Mouse (Mus musculus) heart, embryonic 10.5 days (tissue): Measurements from ENCODE around the gene Scnm1. TPM values are rescaled to one million over a fixed set of nuclear protein-coding genes. Genes with fewer than 3 reads are reported as not detected.
"Not testable (repeated sequence)": the region's sequence is repeated elsewhere in the genome, so short reads cannot be mapped to it uniquely, and the experiment has no call there.

Source experiments
- DNase-seq: peaks from one replicate; pipeline ENCODE4 v3.0.0-alpha.2; 2017; ENCODE audit warnings: low spot score
- H3K27ac ChIP-seq: fragments of 300-500 bp; sonication (generic); 2 replicates; pipeline ENCODE4 v1.5.1; 2016; ENCODE audit warnings: mild to moderate bottlenecking
- H3K27me3 ChIP-seq: fragments of 300-500 bp; sonication (generic); 2 replicates; pipeline ENCODE4 v1.6.1; 2016; ENCODE audit warnings: mild to moderate bottlenecking; ENCODE audit not compliant: poor library complexity, insufficient read depth, severe bottlenecking
- H3K36me3 ChIP-seq: fragments of 300-500 bp; sonication (generic); 2 replicates; pipeline ENCODE4 v1.6.1; 2016; ENCODE audit warnings: mild to moderate bottlenecking, moderate library complexity
- H3K4me1 ChIP-seq: fragments of 300-500 bp; sonication (generic); 2 replicates; pipeline ENCODE4 v1.6.1; 2016; ENCODE audit warnings: mild to moderate bottlenecking
- H3K4me3 ChIP-seq: fragments of 300-500 bp; sonication (generic); 2 replicates; pipeline ENCODE4 v1.5.1; 2016; ENCODE audit warnings: mild to moderate bottlenecking, moderate library complexity
- H3K9me3 ChIP-seq: fragments of 300-500 bp; sonication (generic); 2 replicates; pipeline ENCODE4 v1.6.1; 2016; ENCODE audit warnings: mild to moderate bottlenecking, moderate library complexity
- WGBS: fragments of 180-500 bp; shearing (Covaris S2); methylation state at CpG from one replicate; pipeline ENCODE4 v1.1.7; 2016; 5-methylcytosine and 5-hydroxymethylcytosine counted together
- polyA plus RNA-seq: library from polyadenylated mRNA; unstranded; fragments of >200 nt; fragmentation: Nextera tagmentation; extraction: Ambion mirVana; gene quantifications from 2 replicates; pipeline ENCODE4 v1.2.1, GENCODE M21; 2016

The Scnm1 gene
- polyA plus RNA-seq, 1 experiment from 2014 or later, result 60.9 TPM

DNA sequence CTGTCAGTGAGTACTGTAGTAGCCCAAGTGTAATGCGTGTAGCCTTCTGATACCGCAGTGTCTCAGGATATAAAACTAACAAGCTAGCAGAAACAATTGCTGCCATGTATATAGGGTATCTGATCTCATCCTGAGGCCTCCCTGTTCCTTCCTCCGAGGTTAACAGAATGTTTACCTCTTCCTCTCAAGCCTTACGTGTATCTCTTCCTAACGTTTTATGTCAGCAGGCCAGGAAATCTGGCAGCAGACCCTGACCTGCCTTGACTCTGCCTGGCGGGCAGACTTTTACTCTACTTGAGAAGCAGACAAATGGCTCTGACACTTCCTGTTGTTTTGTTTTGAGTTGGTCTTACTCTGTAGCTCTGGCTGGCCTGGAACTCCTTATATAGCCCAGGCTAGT lies 12.2 kb downstream of the Scnm1 start:
- no peaks in the 10 kb centered on the region for H3K9me3 ChIP-seq
- peaks cover 4% of the 10 kb centered on the region; the same call in 1 of the 2 replicates for H3K4me1 ChIP-seq
- WGBS, result 63% methylated on average over 6 of the region's 6 CpGs
- no peaks in the 10 kb centered on the region for H3K27me3 ChIP-seq
- H3K27ac ChIP-seq, result no peak overlapping the region
- H3K36me3 ChIP-seq, result peaks cover 55% of the 10 kb centered on the region
- no peak for DNase-seq
- H3K4me3 ChIP-seq, result no peak overlapping the region

DNA sequence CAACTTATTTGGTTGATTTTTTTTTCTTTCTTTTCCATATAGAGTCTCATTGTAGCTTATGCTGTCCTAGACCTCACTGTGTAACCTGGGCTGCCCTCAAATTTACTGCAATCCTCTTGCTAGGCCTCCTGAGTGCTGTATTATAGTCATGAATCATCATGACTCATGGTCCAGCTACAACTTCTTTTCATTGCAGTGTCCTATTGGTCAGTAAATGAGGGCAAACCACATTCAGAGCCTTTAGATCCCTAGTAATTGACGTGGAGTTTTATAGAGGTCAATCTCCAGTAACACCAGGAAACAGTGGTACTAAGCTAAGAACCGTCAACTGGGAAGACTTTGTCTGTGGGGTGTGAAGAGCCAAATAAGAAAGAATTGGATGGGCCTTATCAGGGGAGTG lies 16.1 kb downstream of the Scnm1 start:
- peaks cover 75% of the 10 kb centered on the region for H3K36me3 ChIP-seq
- H3K9me3 ChIP-seq, result no peaks in the 10 kb centered on the region
- no peak overlapping the region for H3K27ac ChIP-seq
- WGBS, result 79% methylated on average over 2 of the region's 2 CpGs
- no peaks in the 10 kb centered on the region for H3K27me3 ChIP-seq
- no peak overlapping the region for H3K4me3 ChIP-seq
- no peak for DNase-seq
- peaks cover under 1% of the 10 kb centered on the region; the same call in 1 of the 2 replicates for H3K4me1 ChIP-seq

GRCm38 (mm10) chr3:95112760-95113159 lies 21.1 kb downstream of the Scnm1 start:
- DNase-seq, result no peak
- Histone ChIP-seq H3K4me1 (peaks cover 11% of the 10 kb centered on the region; the same call in 1 of the 2 replicates), H3K36me3 (peaks cover 26% of the 10 kb centered on the region), H3K9me3 (no peaks in the 10 kb centered on the region), H3K27me3 (no peaks in the 10 kb centered on the region), H3K27ac (no peak overlapping the region), H3K4me3 (0 out of 2 replicates have a peak overlapping the region, but pooled peaks have one; percentile 79)
- WGBS, result 97% methylated on average over 1 of the region's 1 CpGs

DNA sequence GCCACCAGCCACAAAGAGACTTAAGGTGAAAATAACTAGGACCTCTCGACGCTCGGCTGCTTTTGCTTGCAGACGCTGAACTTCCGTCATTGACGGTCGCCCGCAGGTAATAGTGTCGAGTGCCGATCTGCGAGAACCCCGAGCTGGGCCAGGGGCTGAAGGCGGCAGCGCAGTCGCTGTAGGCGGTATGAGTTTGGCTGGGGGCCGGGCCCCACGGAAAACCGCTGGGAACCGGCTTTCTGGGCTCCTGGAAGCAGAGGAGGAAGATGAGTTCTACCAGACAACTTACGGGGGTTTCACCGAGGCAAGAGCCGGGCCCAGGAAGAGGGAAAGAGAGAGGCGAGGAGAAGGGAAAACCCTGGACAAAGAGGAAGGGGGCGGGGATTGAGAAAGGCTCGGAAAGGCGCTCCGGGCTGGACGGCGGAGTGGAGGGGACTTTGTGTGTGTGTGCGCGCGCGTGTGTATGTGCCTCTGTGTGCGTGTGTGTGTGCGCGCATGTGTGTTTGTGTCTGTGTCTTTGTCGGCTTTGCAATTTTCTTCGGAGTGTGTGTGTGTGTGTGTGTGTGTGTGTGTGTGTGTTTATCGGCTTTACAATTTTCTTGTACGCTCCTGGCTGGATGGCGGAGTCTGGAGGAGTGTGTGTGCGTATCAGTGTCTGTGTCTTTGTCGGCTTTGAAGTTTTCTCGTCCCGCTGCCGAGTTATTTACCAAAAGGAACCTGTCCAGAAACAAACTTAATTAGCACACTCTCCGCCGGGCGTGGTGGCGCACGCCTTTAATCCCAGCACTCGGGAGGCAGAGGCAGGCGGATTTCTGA lies 22.7 kb downstream of the Scnm1 start, which contains the start of gene Vps72:
Gene Vps72, plus strand, starts transcription at position 112 of the 816 bp plus-strand sequence.
- no peaks in the 10 kb centered on the region for H3K9me3 ChIP-seq
- peak within 1 kb of the TSS; percentile 98 for H3K27ac ChIP-seq
- peak within 1 kb of the TSS; percentile 79 for H3K4me3 ChIP-seq

DNA sequence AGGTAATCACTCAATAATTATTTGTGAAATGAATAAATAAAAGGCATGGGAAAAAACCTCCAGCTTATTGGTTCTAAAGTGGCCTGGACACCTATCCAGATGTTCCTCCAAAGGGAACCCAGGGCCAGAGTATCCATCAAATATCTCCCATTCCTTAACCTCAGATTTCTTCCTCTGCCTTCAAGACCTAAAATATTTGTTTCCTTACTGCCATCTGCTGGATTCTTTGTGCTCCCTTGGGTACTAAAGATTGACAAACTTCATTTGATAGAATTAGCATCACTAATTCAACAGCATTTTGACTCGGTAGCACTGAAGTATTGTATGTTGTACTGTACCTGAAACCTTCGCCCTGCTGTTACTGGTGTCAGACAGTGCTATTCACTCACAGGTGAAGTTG lies 25.9 kb downstream of the Scnm1 start:
- DNase-seq, result no peak
- no peaks in the 10 kb centered on the region for H3K9me3 ChIP-seq
- peaks cover 21% of the 10 kb centered on the region for H3K4me1 ChIP-seq
- H3K36me3 ChIP-seq, result peaks cover 2% of the 10 kb centered on the region; the same call in 1 of the 2 replicates
- H3K4me3 ChIP-seq, result no peak overlapping the region
- WGBS, result 69% methylated on average over 2 of the region's 2 CpGs
- H3K27ac ChIP-seq, result no peak overlapping the region
- no peaks in the 10 kb centered on the region for H3K27me3 ChIP-seq

More for the DNA sequence above, 22.7 kb downstream of the Scnm1 start, which contains the start of gene Vps72:
- H3K36me3 ChIP-seq, result peaks cover 18% of the 10 kb centered on the region
- no peaks in the 10 kb centered on the region for H3K27me3 ChIP-seq
- peak; percentile 97 for DNase-seq
- WGBS, result 1% methylated on average over 54 of the region's 54 CpGs
- peaks cover 11% of the 10 kb centered on the region; the same call in 1 of the 2 replicates for H3K4me1 ChIP-seq

DNA sequence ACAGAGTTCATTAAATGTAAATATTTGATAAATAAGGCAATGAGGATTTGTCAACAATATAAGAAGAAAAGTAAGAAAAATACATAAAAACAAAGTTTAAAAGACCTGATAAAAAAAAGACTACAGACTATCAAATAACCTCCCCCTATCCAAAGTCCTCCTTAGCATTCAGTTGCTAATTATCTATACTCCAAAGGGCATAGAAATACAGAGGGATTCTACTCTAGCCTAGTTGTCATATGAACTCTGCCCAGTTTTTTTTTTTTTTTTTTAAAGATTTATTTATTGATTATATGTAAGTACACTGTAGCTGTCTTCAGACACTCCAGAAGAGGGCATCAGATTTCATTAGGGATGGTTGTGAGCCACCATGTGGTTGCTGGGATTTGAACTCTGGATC lies 26.5 kb downstream of the Scnm1 start:
- not testable (repeated sequence) for H3K9me3 ChIP-seq, H3K27me3 ChIP-seq, H3K36me3 ChIP-seq, DNase-seq
- Histone ChIP-seq H3K27ac (peak overlapping the region; percentile 95), H3K4me1 (peaks cover 16% of the 10 kb centered on the region), H3K4me3 (peak overlapping the region; percentile 97)

- H3K36me3 ChIP-seq, result peaks cover 9% of the 10 kb centered on the region; the same call in 1 of the 2 replicates
- peak within 1 kb of the TSS; percentile 95 for H3K27ac ChIP-seq
- WGBS, result under 1% methylated on average over 51 of the region's 51 CpGs
Observed at GRCm38 (mm10) chr3:95106338-95107117, 27.3 kb downstream of the Scnm1 start, which contains the start of gene Pip5k1a. Pip5k1a (minus strand) TSS chr3:95106930.

DNA sequence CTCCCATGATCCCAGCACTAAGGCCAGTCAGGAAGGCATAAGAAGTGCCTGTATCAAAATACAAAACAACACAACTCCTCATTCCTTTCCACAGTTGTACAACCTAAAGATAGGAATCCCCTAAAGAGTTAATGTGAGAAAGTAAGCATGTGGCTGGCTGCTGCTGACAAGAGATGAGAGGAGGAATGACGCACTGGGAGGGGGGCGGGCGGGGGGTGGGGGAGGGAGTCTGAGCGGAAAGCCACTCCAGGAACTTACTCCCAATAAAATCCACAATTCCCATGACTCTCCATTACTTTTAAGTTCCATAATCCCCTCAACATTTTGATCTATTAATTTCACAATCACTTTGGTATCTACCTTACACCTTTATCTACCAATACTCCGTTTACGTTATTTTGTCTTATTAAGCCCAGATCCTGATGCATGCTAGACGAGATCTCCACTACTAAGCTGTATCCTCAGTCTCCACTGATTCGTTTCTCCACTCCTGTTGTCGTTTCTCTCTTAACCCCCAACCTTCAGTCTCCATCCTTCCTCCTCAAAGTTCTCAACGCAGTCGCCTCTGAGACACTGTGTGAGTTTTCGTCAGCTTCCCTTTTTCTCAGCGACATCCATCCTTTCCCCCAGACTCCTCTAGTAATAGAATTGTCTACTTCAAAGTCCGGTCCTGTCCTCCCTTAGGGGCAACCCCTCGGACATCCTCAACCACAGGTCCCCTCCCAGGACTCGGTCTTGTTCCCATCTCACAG lies 28.0 kb downstream of the Scnm1 start:
- peaks cover 15% of the 10 kb centered on the region for H3K4me1 ChIP-seq
- no peaks in the 10 kb centered on the region for H3K9me3 ChIP-seq
- no peaks in the 10 kb centered on the region for H3K27me3 ChIP-seq
- peaks cover 17% of the 10 kb centered on the region; the same call in 1 of the 2 replicates for H3K36me3 ChIP-seq
- H3K4me3 ChIP-seq, result peak overlapping the region; percentile 97
- peak overlapping the region; percentile 95 for H3K27ac ChIP-seq
- DNase-seq, result no peak
- WGBS, result 2% methylated on average over 16 of the region's 16 CpGs

More at GRCm38 (mm10) chr3:95106338-95107117, 27.3 kb downstream of the Scnm1 start, which contains the start of gene Pip5k1a:
- DNase-seq, result peak; percentile 99
- Histone ChIP-seq H3K4me3 (peak within 1 kb of the TSS; percentile 97), H3K27me3 (no peaks in the 10 kb centered on the region), H3K4me1 (peaks cover 15% of the 10 kb centered on the region), H3K9me3 (no peaks in the 10 kb centered on the region)

- no peak for DNase-seq
- peak overlapping the region; percentile 97 for H3K4me3 ChIP-seq
- H3K4me1 ChIP-seq, result peaks cover 15% of the 10 kb centered on the region
- H3K27me3 ChIP-seq, result no peaks in the 10 kb centered on the region
- no peaks in the 10 kb centered on the region for H3K9me3 ChIP-seq
- H3K27ac ChIP-seq, result peak overlapping the region; percentile 95; the same call in 1 of the 2 replicates
- H3K36me3 ChIP-seq, result peaks cover 17% of the 10 kb centered on the region; the same call in 1 of the 2 replicates
- WGBS, result 43% methylated on average over 4 of the region's 4 CpGs
Observed at GRCm38 (mm10) chr3:95105121-95105520, 28.7 kb downstream of the Scnm1 start.

GRCm38 (mm10) chr3:95100854-95101253 lies 33.0 kb downstream of the Scnm1 start:
- Histone ChIP-seq H3K9me3 (no peaks in the 10 kb centered on the region), H3K27ac (no peak overlapping the region), H3K4me1 (peaks cover 10% of the 10 kb centered on the region), H3K4me3 (no peak overlapping the region), H3K27me3 (no peaks in the 10 kb centered on the region), H3K36me3 (peaks cover 35% of the 10 kb centered on the region)
- WGBS, result 47% methylated on average over 2 of the region's 2 CpGs
- no peak for DNase-seq

DNA sequence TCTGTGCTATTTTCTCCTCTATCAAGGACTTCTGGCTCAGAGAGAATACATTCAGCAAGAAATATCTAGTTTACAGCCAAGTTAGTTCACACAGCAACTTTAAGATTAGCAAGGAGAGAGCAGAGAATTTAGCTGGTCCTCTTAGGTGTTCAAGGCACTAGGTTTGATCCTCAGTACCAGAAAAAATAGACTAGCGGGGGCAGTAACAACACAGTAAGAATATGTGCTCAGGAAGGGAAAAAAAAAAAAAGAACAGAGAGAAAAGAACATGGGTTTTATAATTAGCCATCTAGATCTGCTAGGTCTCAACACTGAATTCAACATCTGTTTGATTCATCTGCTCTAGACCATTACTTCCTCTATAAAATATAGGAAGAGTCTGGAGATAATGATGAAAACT lies 45.7 kb downstream of the Scnm1 start:
- DNase-seq, result no peak
- no peak overlapping the region for H3K27ac ChIP-seq

More for the DNA sequence above, 45.7 kb downstream of the Scnm1 start:
- no peak overlapping the region for H3K4me3 ChIP-seq
- peaks cover 14% of the 10 kb centered on the region; the same call in 1 of the 2 replicates for H3K36me3 ChIP-seq
- H3K27me3 ChIP-seq, result no peaks in the 10 kb centered on the region
- H3K9me3 ChIP-seq, result no peaks in the 10 kb centered on the region
- 93% methylated on average over 1 of the region's 1 CpGs for WGBS
- 0 out of 2 replicates have a peak, but pooled peaks cover 2% of the 10 kb centered on the region for H3K4me1 ChIP-seq
